Mouse (Mus musculus): ENCODE measurements around the gene Ercc6l2.

Gene Ercc6l2

GRCm38 (mm10) chr13:63936369-63936768, 121.3 kb downstream of the Ercc6l2 start:
- WGBS: 89% methylated on average over 9 of the region's 9 CpGs

- WGBS: 89% methylated on average over 1 of the region's 1 CpGs
Observed at GRCm38 (mm10) chr13:63940257-63940656, 125.2 kb downstream of the Ercc6l2 start.

- WGBS: 91% methylated on average over 4 of the region's 4 CpGs
Observed at GRCm38 (mm10) chr13:63941170-63941569, 126.1 kb downstream of the Ercc6l2 start.

- 95% methylated on average over 7 of the region's 7 CpGs for WGBS
Observed at GRCm38 (mm10) chr13:63943605-63944004, 128.6 kb downstream of the Ercc6l2 start.

- 67% methylated on average over 13 of the region's 13 CpGs for WGBS
Observed at GRCm38 (mm10) chr13:63944344-63945021, 129.4 kb downstream of the Ercc6l2 start.
